Mouse (Mus musculus): ENCODE data around the gene Ifi35. TPM values are rescaled to one million over a fixed set of nuclear protein-coding genes. Genes with fewer than 3 reads are reported as not detected.
"Not testable (repeated sequence)": the region's sequence is repeated elsewhere in the genome, so short reads cannot be mapped to it uniquely, and the experiment has no call there.

Gene Ifi35
- total and polyA plus RNA-seq, 2 experiments from 2014 or later: 23.9 to 26.3 TPM

GRCm38 (mm10) chr11:101442127-101442693, 6.0 kb upstream of the Ifi35 start, which contains the start of gene Rpl27:
Gene Rpl27, plus strand, starts transcription at chr11:101442298.
- Histone ChIP-seq H3K4me2 (ENCODE audit: low read depth, low read length) (peak within 1 kb of the TSS; percentile 71), H3K9ac (replicated peaks; ENCODE audit: low read depth, low read length) (peak within 1 kb of the TSS; percentile 95), H3K4me3 (ENCODE audit: low read depth, low read length) (peak within 1 kb of the TSS; percentile 84), H3K9me3 (replicated peaks; ENCODE audit: control insufficient read depth, low read length) (no peaks in the 10 kb centered on the region), H3K27ac (ENCODE audit: low read depth) (peak within 1 kb of the TSS; percentile 91), H3K36me3 (replicated peaks; ENCODE audit: control insufficient read depth, insufficient read depth, low read length) (peaks cover 22% of the 10 kb centered on the region), H3K4me1 (ENCODE audit: control insufficient read depth, insufficient read depth) (no peaks in the 10 kb centered on the region), H3K27me3 (ENCODE audit: control insufficient read depth, insufficient read depth, low read length) (no peaks in the 10 kb centered on the region)
- under 1% methylated on average over 42 of the region's 42 CpGs for WGBS
- ATAC-seq (ENCODE audit: insufficient read depth, low read depth) (peak; percentile 98), DNase-seq (ENCODE audit: low spot score) (peak; percentile 100)
- peak; percentile 89 for TF ChIP-seq CTCF (IDR thresholded peaks at IDR 0.05; ENCODE audit: low read depth)
- TF ChIP-seq EP300 (IDR thresholded peaks at IDR 0.05; ENCODE audit: low read depth): peak; percentile 96

- Histone ChIP-seq H3K4me1 (ENCODE audit: control insufficient read depth, insufficient read depth) (no peaks in the 10 kb centered on the region), H3K4me2 (ENCODE audit: low read depth, low read length) (peak overlapping the region; percentile 71), H3K9me3 (replicated peaks; ENCODE audit: control insufficient read depth, low read length) (no peaks in the 10 kb centered on the region), H3K27me3 (ENCODE audit: control insufficient read depth, insufficient read depth, low read length) (no peaks in the 10 kb centered on the region), H3K27ac (ENCODE audit: low read depth) (peak overlapping the region; percentile 91), H3K4me3 (ENCODE audit: low read depth, low read length) (peak overlapping the region; percentile 84), H3K36me3 (replicated peaks; ENCODE audit: control insufficient read depth, insufficient read depth, low read length) (peaks cover 22% of the 10 kb centered on the region), H3K9ac (replicated peaks; ENCODE audit: low read depth, low read length) (peak overlapping the region; percentile 95)
- 0 out of 2 replicates have a peak, but pooled peaks have one; percentile 0 for ATAC-seq (ENCODE audit: insufficient read depth, low read depth)
- TF ChIP-seq CTCF (IDR thresholded peaks at IDR 0.05; ENCODE audit: low read depth) (no peak), EP300 (IDR thresholded peaks at IDR 0.05; ENCODE audit: low read depth) (no peak)
- WGBS: under 1% methylated on average over 14 of the region's 14 CpGs
- no peak for DNase-seq (ENCODE audit: low spot score)
Observed at GRCm38 (mm10) chr11:101442760-101443159, 5.4 kb upstream of the Ifi35 start.

GRCm38 (mm10) chr11:101446319-101446718, 1.9 kb upstream of the Ifi35 start:
- Histone ChIP-seq H3K27me3 (ENCODE audit: control insufficient read depth, insufficient read depth, low read length) (no peaks in the 10 kb centered on the region), H3K4me3 (ENCODE audit: low read depth, low read length) (no peak overlapping the region), H3K36me3 (replicated peaks; ENCODE audit: control insufficient read depth, insufficient read depth, low read length) (peaks cover 22% of the 10 kb centered on the region), H3K4me2 (ENCODE audit: low read depth, low read length) (no peak overlapping the region), H3K27ac (ENCODE audit: low read depth) (no peak overlapping the region), H3K9me3 (replicated peaks; ENCODE audit: control insufficient read depth, low read length) (no peaks in the 10 kb centered on the region), H3K9ac (replicated peaks; ENCODE audit: low read depth, low read length) (no peak overlapping the region), H3K4me1 (ENCODE audit: control insufficient read depth, insufficient read depth) (peaks cover 5% of the 10 kb centered on the region)
- DNase-seq (ENCODE audit: low spot score) (no peak), ATAC-seq (ENCODE audit: insufficient read depth, low read depth) (no peak)
- no peak for TF ChIP-seq CTCF (IDR thresholded peaks at IDR 0.05; ENCODE audit: low read depth)
- WGBS: 87% methylated on average over 1 of the region's 1 CpGs

- not testable (repeated sequence) for H3K4me3 ChIP-seq (ENCODE audit: low read depth, low read length); H3K4me2 ChIP-seq (ENCODE audit: low read depth, low read length); H3K27ac ChIP-seq (ENCODE audit: low read depth); ATAC-seq (ENCODE audit: insufficient read depth, low read depth); H3K9me3 ChIP-seq (replicated peaks; ENCODE audit: control insufficient read depth, low read length); H3K27me3 ChIP-seq (ENCODE audit: control insufficient read depth, insufficient read depth, low read length); H3K4me1 ChIP-seq (ENCODE audit: control insufficient read depth, insufficient read depth); DNase-seq (ENCODE audit: low spot score); H3K9ac ChIP-seq (replicated peaks; ENCODE audit: low read depth, low read length)
- peaks cover 22% of the 10 kb centered on the region for H3K36me3 ChIP-seq (replicated peaks; ENCODE audit: control insufficient read depth, insufficient read depth, low read length)
- WGBS: 91% methylated on average over 8 of the region's 8 CpGs
Observed at GRCm38 (mm10) chr11:101446860-101447259, 1.3 kb upstream of the Ifi35 start.

GRCm38 (mm10) chr11:101447786-101448185, 421 bp upstream of the Ifi35 start:
- no peaks in the 10 kb centered on the region for H3K27me3 ChIP-seq (ENCODE audit: control insufficient read depth, insufficient read depth, low read length)
- TF ChIP-seq EP300 (IDR thresholded peaks at IDR 0.05; ENCODE audit: low read depth) (no peak), CTCF (IDR thresholded peaks at IDR 0.05; ENCODE audit: low read depth) (no peak)
- peaks cover 22% of the 10 kb centered on the region for H3K36me3 ChIP-seq (replicated peaks; ENCODE audit: control insufficient read depth, insufficient read depth, low read length)
- no peaks in the 10 kb centered on the region for H3K9me3 ChIP-seq (replicated peaks; ENCODE audit: control insufficient read depth, low read length)
- ATAC-seq (ENCODE audit: insufficient read depth, low read depth) (no peak), DNase-seq (ENCODE audit: low spot score) (no peak)
- no peak overlapping the region; the same call in 1 of the 2 replicates for H3K9ac ChIP-seq (replicated peaks; ENCODE audit: low read depth, low read length)
- peaks cover 13% of the 10 kb centered on the region for H3K4me1 ChIP-seq (ENCODE audit: control insufficient read depth, insufficient read depth)
- peak overlapping the region; percentile 68 for H3K4me2 ChIP-seq (ENCODE audit: low read depth, low read length)
- peak overlapping the region; percentile 78 for H3K4me3 ChIP-seq (ENCODE audit: low read depth, low read length)
- peak overlapping the region; percentile 92 for H3K27ac ChIP-seq (ENCODE audit: low read depth)
- 85% methylated on average over 5 of the region's 5 CpGs for WGBS

- peak overlapping the region; percentile 92 for H3K27ac ChIP-seq (ENCODE audit: low read depth)
- H3K9ac ChIP-seq (replicated peaks; ENCODE audit: low read depth, low read length): peak overlapping the region; percentile 72
- peak overlapping the region; percentile 68 for H3K4me2 ChIP-seq (ENCODE audit: low read depth, low read length)
- peaks cover 15% of the 10 kb centered on the region for H3K4me1 ChIP-seq (ENCODE audit: control insufficient read depth, insufficient read depth)
- no peak for DNase-seq (ENCODE audit: low spot score)
- peak overlapping the region; percentile 78 for H3K4me3 ChIP-seq (ENCODE audit: low read depth, low read length)
- H3K27me3 ChIP-seq (ENCODE audit: control insufficient read depth, insufficient read depth, low read length): no peaks in the 10 kb centered on the region
- no peak for TF ChIP-seq CTCF (IDR thresholded peaks at IDR 0.05; ENCODE audit: low read depth)
- no peak for TF ChIP-seq EP300 (IDR thresholded peaks at IDR 0.05; ENCODE audit: low read depth)
- H3K36me3 ChIP-seq (replicated peaks; ENCODE audit: control insufficient read depth, insufficient read depth, low read length): peaks cover 17% of the 10 kb centered on the region
- WGBS: 74% methylated on average over 4 of the region's 4 CpGs
- no peaks in the 10 kb centered on the region for H3K9me3 ChIP-seq (replicated peaks; ENCODE audit: control insufficient read depth, low read length)
- ATAC-seq (ENCODE audit: insufficient read depth, low read depth): peak; percentile 48
Observed at GRCm38 (mm10) chr11:101448899-101449298, 692 bp downstream of the Ifi35 start.

- H3K4me3 ChIP-seq (ENCODE audit: low read depth, low read length); H3K27me3 ChIP-seq (ENCODE audit: control insufficient read depth, insufficient read depth, low read length); H3K27ac ChIP-seq (ENCODE audit: low read depth); H3K36me3 ChIP-seq (replicated peaks; ENCODE audit: control insufficient read depth, insufficient read depth, low read length); DNase-seq (ENCODE audit: low spot score); ATAC-seq (ENCODE audit: insufficient read depth, low read depth); H3K9ac ChIP-seq (replicated peaks; ENCODE audit: low read depth, low read length); H3K9me3 ChIP-seq (replicated peaks; ENCODE audit: control insufficient read depth, low read length); H3K4me2 ChIP-seq (ENCODE audit: low read depth, low read length): not testable (repeated sequence)
- peaks cover 15% of the 10 kb centered on the region for H3K4me1 ChIP-seq (ENCODE audit: control insufficient read depth, insufficient read depth)
- 74% methylated on average over 4 of the region's 4 CpGs for WGBS
Observed at GRCm38 (mm10) chr11:101449596-101449995, 1.4 kb downstream of the Ifi35 start.
